Mouse (Mus musculus): ENCODE measurements around the gene Slc9a9.

- no peak for TF ChIP-seq POLR2A (IDR thresholded peaks at IDR 0.05; ENCODE audit: borderline replicate concordance, insufficient read depth, low read length)
- TF ChIP-seq CTCF (IDR thresholded peaks at IDR 0.05; ENCODE audit: borderline replicate concordance, insufficient read depth, low read depth, low read length), result no peak
Observed at GRCm38 (mm10) chr9:95239900-95240299, 570.2 kb downstream of the Slc9a9 start.

Measured in cerebellum, adult 2 months (tissue).